Mouse (Mus musculus) lung, postnatal 4 days (tissue): ENCODE results near the gene Lrit3.
"Not testable (repeated sequence)": the region's sequence is repeated elsewhere in the genome, so short reads cannot be mapped to it uniquely, and the experiment has no call there.

Experiments used
- DNase-seq, 2 experiments: peaks; one replicate each; pipeline ENCODE4 v3.0.0; 2021

Lrit3 gene

GRCm38 (mm10) chr3:129766971-129767794, 36.6 kb downstream of the Lrit3 start:
- DNase-seq = no peak

DNA sequence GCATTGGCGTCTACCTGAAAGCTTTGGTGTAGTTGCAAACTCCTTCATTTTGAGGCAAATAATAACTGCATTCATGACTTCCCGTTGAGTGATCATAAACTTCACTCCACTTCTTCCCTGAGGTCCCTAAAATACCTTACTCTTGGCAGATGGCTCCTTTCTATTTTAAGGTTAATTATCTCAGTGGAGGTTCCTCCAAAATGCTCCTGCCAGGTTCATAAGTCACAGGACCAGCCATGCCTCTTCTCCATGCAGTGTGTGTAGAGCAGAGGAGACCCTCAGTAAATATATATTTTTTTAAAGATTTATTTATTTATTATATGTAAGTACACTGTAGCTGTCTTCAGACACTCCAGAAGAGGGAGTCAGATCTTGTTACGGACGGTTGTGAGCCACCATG, 37.7 kb downstream of the Lrit3 start:
- no peak for DNase-seq

- not testable (repeated sequence) for DNase-seq
Observed at GRCm38 (mm10) chr3:129757599-129757998, 46.2 kb downstream of the Lrit3 start.

DNA sequence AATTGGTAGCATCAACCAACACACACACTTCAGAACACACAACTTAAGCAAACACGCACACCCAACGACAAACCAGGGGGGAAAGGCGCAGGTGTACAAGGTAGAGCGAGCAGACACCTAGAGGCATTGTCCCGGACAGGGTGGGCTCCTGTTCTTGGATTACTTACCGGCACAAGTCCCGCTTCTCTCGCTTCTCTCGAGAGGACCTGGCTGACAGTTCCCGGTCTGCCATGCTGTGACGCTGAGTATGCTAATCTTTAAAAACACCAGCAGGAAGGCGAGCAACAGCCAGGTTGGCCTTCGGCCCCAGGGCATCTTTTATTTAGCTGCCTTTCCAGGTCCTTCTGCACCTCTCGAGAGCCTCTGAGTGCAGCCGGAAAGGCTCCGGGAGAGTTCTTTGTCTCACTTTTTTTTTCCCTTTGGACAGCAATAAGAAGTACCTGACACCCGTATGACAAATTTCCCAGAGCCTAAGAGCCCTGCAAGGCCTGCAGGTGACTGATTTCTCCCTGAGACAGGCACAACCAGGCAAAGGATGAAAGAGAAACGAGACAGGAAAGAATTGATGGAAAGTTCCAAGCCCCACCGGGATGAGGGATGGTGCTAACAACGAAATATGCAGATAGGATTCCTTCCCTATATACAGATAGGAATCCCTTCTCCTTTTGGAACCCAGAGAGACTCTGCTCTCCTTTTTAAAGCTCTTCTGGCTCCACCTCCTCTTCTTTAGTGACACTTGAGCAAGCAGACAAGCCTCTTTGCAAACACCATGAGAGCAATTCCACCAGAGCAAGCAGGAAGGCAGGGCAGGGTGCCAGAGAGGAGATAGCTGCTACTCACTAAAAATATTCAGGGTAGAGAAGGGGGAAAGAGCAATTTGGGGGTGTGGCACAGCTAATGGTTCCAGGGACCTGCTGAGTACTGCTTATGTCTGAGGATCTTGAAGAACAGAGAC, 48.9 kb downstream of the Lrit3 start, which contains the start of gene Egf:
Gene Egf (minus strand): TSS at position 667 of the 955 bp plus-strand sequence.
- DNase-seq = peak; percentile 10 to 40

- peak; percentile 39 to 57 for DNase-seq
Observed at GRCm38 (mm10) chr3:129744803-129745202, 59.0 kb downstream of the Lrit3 start.

DNA sequence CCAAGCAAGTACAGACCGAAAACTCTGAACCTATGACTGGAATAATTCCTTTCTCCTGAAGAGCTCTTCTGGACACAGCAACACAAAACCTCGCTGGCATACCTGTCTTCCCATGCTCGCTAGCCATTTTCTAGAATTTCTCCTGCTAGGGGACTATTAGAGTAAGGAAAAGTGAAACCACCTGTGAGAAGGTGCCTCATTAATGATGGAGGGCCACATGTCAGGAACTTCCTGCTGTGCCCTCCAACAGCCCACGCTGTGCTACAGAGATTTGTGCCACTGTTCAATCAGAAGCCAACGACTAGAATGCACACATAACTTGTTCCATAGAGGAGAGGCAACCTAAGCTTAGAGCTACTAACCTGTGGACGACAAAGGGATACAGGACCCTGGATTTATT, 61.0 kb downstream of the Lrit3 start:
- DNase-seq = no peak

DNA sequence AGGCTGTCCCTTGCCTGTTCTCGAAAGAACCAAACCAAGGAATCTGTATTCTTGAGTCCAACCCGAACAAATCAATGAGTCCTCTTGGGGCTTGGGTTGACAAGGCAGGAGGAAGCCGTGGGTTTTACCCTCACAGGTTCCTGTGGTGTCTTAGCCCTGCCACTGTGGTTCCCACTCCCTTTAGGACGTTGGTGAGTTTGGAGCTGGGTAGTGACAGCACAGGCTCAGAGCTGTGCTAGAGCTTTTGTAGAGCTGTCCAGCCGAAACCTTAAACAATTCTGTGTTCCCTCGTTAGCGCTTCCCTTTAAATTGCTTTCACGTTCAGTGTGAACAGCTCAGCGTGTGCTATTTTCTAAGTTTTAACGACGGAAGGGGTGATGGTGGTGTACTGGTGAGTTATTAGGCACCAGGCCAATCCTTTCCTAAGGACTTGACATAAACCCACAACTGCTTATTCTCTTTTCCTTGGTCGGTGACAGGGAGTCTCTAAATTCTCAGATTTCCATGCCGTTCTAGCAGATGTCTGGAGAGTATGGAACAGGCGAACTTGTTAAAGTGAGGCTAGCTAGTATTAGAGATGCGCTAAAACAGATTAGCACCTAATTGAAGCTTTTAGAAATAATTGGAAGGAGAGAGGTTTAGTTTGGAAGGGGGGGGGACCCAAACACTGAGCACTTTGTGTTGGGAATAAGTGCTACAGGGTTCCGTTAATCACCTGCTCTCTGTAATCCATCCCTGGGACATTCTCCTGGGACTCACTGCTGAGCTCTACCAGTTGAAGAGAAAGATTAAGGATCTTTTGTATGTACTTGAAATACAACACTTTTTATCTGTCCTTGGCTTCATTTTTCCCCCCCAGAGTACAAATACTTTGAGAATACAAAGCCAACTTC, 65.3 kb downstream of the Lrit3 start:
- DNase-seq = no peak
